Mouse (Mus musculus): Measurements from ENCODE around the gene C2cd3.

GRCm38 (mm10) chr7:100479100-100479822 lies 107.2 kb downstream of the C2cd3 start:
- TF ChIP-seq CTCF (conservative IDR thresholded peaks at IDR 0.05; ENCODE audit: low read length) (no peak), NANOG (IDR thresholded peaks at IDR 0.05; ENCODE audit: borderline replicate concordance, low read length) (no peak)
